Mouse (Mus musculus) megakaryocyte, embryonic 14.5 days (primary cell): Measurements from ENCODE around the gene Ang6.
"Not testable (repeated sequence)": the region's sequence is repeated elsewhere in the genome, so short reads cannot be mapped to it uniquely, and the experiment has no call there.

Experiments
- FLI1 ChIP-seq: IDR thresholded peaks from 2 replicates; pipeline ENCODE4 v1.6.1; 2012; ENCODE audit warnings: low read length, inconsistent platforms, mixed read lengths
- GATA1 ChIP-seq: IDR thresholded peaks from 3 replicates; pipeline ENCODE4 v1.6.1; 2012; ENCODE audit warnings: mixed read lengths, low read length, inconsistent platforms, borderline replicate concordance

- TF ChIP-seq FLI1, GATA1: not testable (repeated sequence)
Measured at GRCm38 (mm10) chr14:44008021-44008420, 6.0 kb upstream of the Ang6 start.
